Mouse (Mus musculus) intestine, postnatal 0 days (tissue): ENCODE data around the gene Clstn2. TPM values are rescaled to one million over a fixed set of nuclear protein-coding genes. Genes with fewer than 3 reads are reported as not detected.

Experiments used
- ATAC-seq: fragments of 200-750 bp; cut with Nextera tagmentation; 2 replicates; pipeline ENCODE4 v1.8.0; 2017; ENCODE audit warnings: mild to moderate bottlenecking, moderate TSS enrichment, moderate library complexity
- H3K27ac ChIP-seq: fragments of 300-500 bp; sonication (generic); 2 replicates; pipeline ENCODE4 v1.5.1; 2014; ENCODE audit warnings: mild to moderate bottlenecking, low read depth, low read length, moderate library complexity
- H3K27me3 ChIP-seq: fragments of 300-500 bp; sonication (generic); replicated peaks from 2 replicates; pipeline ENCODE4 v1.6.1; 2014; ENCODE audit warnings: low read length, mixed read lengths; ENCODE audit not compliant: control insufficient read depth, insufficient read depth
- H3K36me3 ChIP-seq: fragments of 300-500 bp; sonication (generic); 2 replicates; pipeline ENCODE4 v1.6.1; 2014; ENCODE audit warnings: mild to moderate bottlenecking, moderate library complexity; ENCODE audit not compliant: control insufficient read depth, insufficient read depth
- H3K4me1 ChIP-seq: fragments of 300-500 bp; sonication (generic); replicated peaks from 2 replicates; pipeline ENCODE4 v1.6.1; 2014; ENCODE audit warnings: antibody characterized with exemption, low read length, mixed read lengths; ENCODE audit not compliant: control insufficient read depth, insufficient read depth
- H3K4me2 ChIP-seq: fragments of 300-500 bp; sonication (generic); replicated peaks from 2 replicates; pipeline ENCODE4 v1.6.1; 2014; ENCODE audit warnings: low read depth, mild to moderate bottlenecking, moderate library complexity
- H3K4me3 ChIP-seq: fragments of 300-500 bp; sonication (generic); 2 replicates; pipeline ENCODE4 v1.5.1; 2014; ENCODE audit warnings: low read depth, low read length
- H3K9ac ChIP-seq: fragments of 300-500 bp; sonication (generic); 2 replicates; pipeline ENCODE4 v1.6.1; 2014; ENCODE audit warnings: mild to moderate bottlenecking, low read depth, low read length
- H3K9me3 ChIP-seq: fragments of 300-500 bp; sonication (generic); 2 replicates; pipeline ENCODE4 v1.6.1; 2016; ENCODE audit warnings: mixed run types; ENCODE audit not compliant: control insufficient read depth
- CTCF ChIP-seq: sonication (generic); IDR thresholded peaks from 2 replicates; pipeline ENCODE4 v1.5.1; 2016; ENCODE audit warnings: low read depth, mild to moderate bottlenecking, control low read depth, antibody characterized with exemption, moderate library complexity
- WGBS: fragments of 180-500 bp; shearing (Covaris S2); extraction: QIAGEN DNeasy Blood & Tissue Kit; methylation state at CpG from one replicate; pipeline ENCODE4 v1.1.7; 2014; 5-methylcytosine and 5-hydroxymethylcytosine counted together
- polyA plus RNA-seq: library from polyadenylated mRNA; unstranded; fragments of >200 nt; fragmentation: Nextera tagmentation; extraction: Ambion mirVana; gene quantifications from 2 replicates; pipeline ENCODE4 v1.2.1, GENCODE M21; 2015

Clstn2 gene
- polyA plus RNA-seq, 1 experiment from 2014 or later, result 0.26 TPM

GRCm38 (mm10) chr9:97956407-97957106, 76.4 kb downstream of the Clstn2 start:
- no peaks in the 10 kb centered on the region for H3K27me3 ChIP-seq
- H3K4me3 ChIP-seq, result no peak overlapping the region
- no peak for TF ChIP-seq CTCF
- no peaks in the 10 kb centered on the region for H3K36me3 ChIP-seq
- no peak for ATAC-seq
- no peak overlapping the region for H3K4me2 ChIP-seq
- H3K9me3 ChIP-seq, result no peaks in the 10 kb centered on the region
- H3K9ac ChIP-seq, result no peak overlapping the region
- H3K4me1 ChIP-seq, result no peaks in the 10 kb centered on the region
- H3K27ac ChIP-seq, result no peak overlapping the region
- WGBS, result 72% methylated on average over 4 of the region's 4 CpGs

- Histone ChIP-seq H3K27me3 (no peaks in the 10 kb centered on the region), H3K36me3 (no peaks in the 10 kb centered on the region), H3K27ac (no peak overlapping the region), H3K4me1 (no peaks in the 10 kb centered on the region), H3K9me3 (no peaks in the 10 kb centered on the region), H3K4me3 (no peak overlapping the region), H3K9ac (no peak overlapping the region), H3K4me2 (no peak overlapping the region)
- TF ChIP-seq CTCF, result no peak
- WGBS, result 67% methylated on average over 8 of the region's 8 CpGs
- ATAC-seq, result no peak
Measured at GRCm38 (mm10) chr9:97953746-97954359, 79.1 kb downstream of the Clstn2 start.

- Histone ChIP-seq H3K36me3 (no peaks in the 10 kb centered on the region), H3K4me3 (no peak overlapping the region), H3K9ac (no peak overlapping the region), H3K4me2 (no peak overlapping the region), H3K4me1 (no peaks in the 10 kb centered on the region), H3K9me3 (no peaks in the 10 kb centered on the region), H3K27ac (no peak overlapping the region), H3K27me3 (no peaks in the 10 kb centered on the region)
- no peak for ATAC-seq
- 64% methylated on average over 6 of the region's 6 CpGs for WGBS
- no peak for TF ChIP-seq CTCF
Measured at GRCm38 (mm10) chr9:97950378-97951006, 82.5 kb downstream of the Clstn2 start.

GRCm38 (mm10) chr9:97919326-97919725, 113.7 kb downstream of the Clstn2 start:
- Histone ChIP-seq H3K9me3 (no peaks in the 10 kb centered on the region), H3K4me3 (no peak overlapping the region), H3K27ac (no peak overlapping the region), H3K4me2 (no peak overlapping the region), H3K27me3 (no peaks in the 10 kb centered on the region), H3K4me1 (no peaks in the 10 kb centered on the region), H3K9ac (no peak overlapping the region), H3K36me3 (no peaks in the 10 kb centered on the region)
- no peak for ATAC-seq
- 53% methylated on average over 4 of the region's 4 CpGs for WGBS
- no peak for TF ChIP-seq CTCF

GRCm38 (mm10) chr9:97891415-97891814, 141.6 kb downstream of the Clstn2 start:
- H3K36me3 ChIP-seq, result no peaks in the 10 kb centered on the region
- H3K27me3 ChIP-seq, result no peaks in the 10 kb centered on the region
- no peak for ATAC-seq
- H3K4me2 ChIP-seq, result no peak overlapping the region
- no peak overlapping the region for H3K9ac ChIP-seq
- no peak overlapping the region for H3K27ac ChIP-seq
- 74% methylated on average over 3 of the region's 3 CpGs for WGBS
- H3K4me1 ChIP-seq, result no peaks in the 10 kb centered on the region
- no peak for TF ChIP-seq CTCF
- no peaks in the 10 kb centered on the region for H3K9me3 ChIP-seq
- no peak overlapping the region for H3K4me3 ChIP-seq

- Histone ChIP-seq H3K27me3 (no peaks in the 10 kb centered on the region), H3K4me1 (no peaks in the 10 kb centered on the region), H3K27ac (no peak overlapping the region), H3K9me3 (no peaks in the 10 kb centered on the region), H3K4me2 (no peak overlapping the region), H3K4me3 (no peak overlapping the region), H3K9ac (no peak overlapping the region), H3K36me3 (no peaks in the 10 kb centered on the region)
- no peak for TF ChIP-seq CTCF
- 78% methylated on average over 3 of the region's 3 CpGs for whole genome bisulfite sequencing
- ATAC-seq, result no peak
Measured at GRCm38 (mm10) chr9:97883336-97883735, 149.6 kb downstream of the Clstn2 start.
